Mouse (Mus musculus): ENCODE results near the gene Kcnt2. TPM values are rescaled to one million over a fixed set of nuclear protein-coding genes. Genes with fewer than 3 reads are reported as not detected.

The Kcnt2 gene
- total and polyA plus RNA-seq, 3 experiments: not detected

- Histone ChIP-seq H3K79me2 (replicated peaks; ENCODE audit: control insufficient read depth, extremely low read depth, insufficient read depth, poor library complexity, severe bottlenecking) (no peaks in the 10 kb centered on the region), H3K9me3 (replicated peaks; ENCODE audit: low read length) (peaks cover 4% of the 10 kb centered on the region), H3K27me3 (replicated peaks) (no peaks in the 10 kb centered on the region), H3K27ac (ENCODE audit: insufficient read depth, low read depth) (no peak overlapping the region), H3K36me3 (replicated peaks in 1 of 2; ENCODE audit: control insufficient read depth in 1 of 2, insufficient read depth in 1 of 2, low read length in 1 of 2) (no peaks in the 10 kb centered on the region), H3K9ac (ENCODE audit: insufficient read depth, low read depth) (no peak overlapping the region), H3K4me3 (replicated peaks in 1 of 3; ENCODE audit: low read depth in 2 of 3, low read length in 2 of 3, poor library complexity in 1 of 3) (no peak overlapping the region), H3K4me1 (ENCODE audit: control insufficient read depth in 1 of 2, insufficient read depth in 2 of 2) (no peaks in the 10 kb centered on the region), H3K4me2 (ENCODE audit: insufficient read depth, low read depth, poor library complexity, severe bottlenecking) (no peak overlapping the region)
- dilution Hi-C loops (cut with MboI; ENCODE audit: extremely low pct_ligation_motif_present, extremely low pct_unique_long_range_greater_than_20kb, low sequenced_read_pairs): no loop called here
- TF ChIP-seq PAX5 (IDR thresholded peaks at IDR 0.05; ENCODE audit: low read length): no peak
- TF ChIP-seq JUN (IDR thresholded peaks at IDR 0.05; ENCODE audit: insufficient read depth, low read depth, low read length): no peak
- no peak for TF ChIP-seq MAFK (IDR thresholded peaks at IDR 0.05; ENCODE audit: insufficient replicate concordance, low read length)
- TF ChIP-seq E2F4 (IDR thresholded peaks at IDR 0.05; ENCODE audit: insufficient replicate concordance, low read depth, low read length): no peak
- TF ChIP-seq RAD21 (IDR thresholded peaks at IDR 0.05; ENCODE audit: low read depth, low read length): no peak
- TF ChIP-seq BHLHE40 (IDR thresholded peaks at IDR 0.05; ENCODE audit: low read depth, low read length): no peak
- TF ChIP-seq NELFE (IDR thresholded peaks at IDR 0.05; ENCODE audit: low read depth, low read length): no peak
- no peak for TF ChIP-seq POLR2AphosphoS2 (IDR thresholded peaks at IDR 0.05; ENCODE audit: low read depth, low read length)
- no peak for TF ChIP-seq CHD1 (IDR thresholded peaks at IDR 0.05; ENCODE audit: low read depth, low read length)
- TF ChIP-seq MEF2A (IDR thresholded peaks at IDR 0.05; ENCODE audit: borderline replicate concordance, low read depth, low read length): no peak
- DNase-seq (ENCODE audit: extremely low read depth): no peak
- in situ Hi-C loops (cut with MboI; ENCODE audit: low pct_ligation_motif_present, low pct_unique_long_range_greater_than_20kb, low sequenced_read_pairs): no loop called here
Observed at GRCm38 (mm10) chr1:140432039-140432438, 186.1 kb downstream of the Kcnt2 start.

- TF ChIP-seq RCOR1 (conservative IDR thresholded peaks at IDR 0.05; ENCODE audit: low read depth, low read length): no peak
- TF ChIP-seq USF2 (conservative IDR thresholded peaks at IDR 0.05; ENCODE audit: low read depth, low read length): no peak
- H3K9ac ChIP-seq (ENCODE audit: insufficient read depth, low read depth): no peak overlapping the region
- H3K27ac ChIP-seq (ENCODE audit: insufficient read depth, low read depth): no peak overlapping the region
- H3K27me3 ChIP-seq (replicated peaks): no peaks in the 10 kb centered on the region
- no peaks in the 10 kb centered on the region for H3K36me3 ChIP-seq (replicated peaks in 1 of 2; ENCODE audit: control insufficient read depth in 1 of 2, insufficient read depth in 1 of 2, low read length in 1 of 2)
- no peak for DNase-seq (ENCODE audit: extremely low read depth)
- dilution Hi-C loops (cut with MboI; ENCODE audit: extremely low pct_ligation_motif_present, extremely low pct_unique_long_range_greater_than_20kb, low sequenced_read_pairs) (no loop called here), in situ Hi-C loops (cut with MboI; ENCODE audit: low pct_ligation_motif_present, low pct_unique_long_range_greater_than_20kb, low sequenced_read_pairs) (no loop called here)
- peaks cover 4% of the 10 kb centered on the region for H3K9me3 ChIP-seq (replicated peaks; ENCODE audit: low read length)
- H3K4me1 ChIP-seq (ENCODE audit: control insufficient read depth in 1 of 2, insufficient read depth in 2 of 2): no peaks in the 10 kb centered on the region
- H3K79me2 ChIP-seq (replicated peaks; ENCODE audit: control insufficient read depth, extremely low read depth, insufficient read depth, poor library complexity, severe bottlenecking): no peaks in the 10 kb centered on the region
- H3K4me2 ChIP-seq (ENCODE audit: insufficient read depth, low read depth, poor library complexity, severe bottlenecking): no peak overlapping the region
- no peak overlapping the region for H3K4me3 ChIP-seq (replicated peaks in 1 of 3; ENCODE audit: low read depth in 2 of 3, low read length in 2 of 3, poor library complexity in 1 of 3)
Observed at GRCm38 (mm10) chr1:140434791-140435190, 188.8 kb downstream of the Kcnt2 start.

- Histone ChIP-seq H3K27me3 (replicated peaks) (no peaks in the 10 kb centered on the region), H3K36me3 (replicated peaks in 1 of 2; ENCODE audit: control insufficient read depth in 1 of 2, insufficient read depth in 1 of 2, low read length in 1 of 2) (no peaks in the 10 kb centered on the region), H3K27ac (ENCODE audit: insufficient read depth, low read depth) (no peak overlapping the region), H3K4me3 (replicated peaks in 1 of 3; ENCODE audit: low read depth in 2 of 3, low read length in 2 of 3, poor library complexity in 1 of 3) (no peak overlapping the region), H3K79me2 (replicated peaks; ENCODE audit: control insufficient read depth, extremely low read depth, insufficient read depth, poor library complexity, severe bottlenecking) (no peaks in the 10 kb centered on the region), H3K9me3 (replicated peaks; ENCODE audit: low read length) (peaks cover 3% of the 10 kb centered on the region), H3K4me2 (ENCODE audit: insufficient read depth, low read depth, poor library complexity, severe bottlenecking) (no peak overlapping the region), H3K9ac (ENCODE audit: insufficient read depth, low read depth) (no peak overlapping the region), H3K4me1 (ENCODE audit: control insufficient read depth in 1 of 2, insufficient read depth in 2 of 2) (no peaks in the 10 kb centered on the region)
- in situ Hi-C loops (cut with MboI; ENCODE audit: low pct_ligation_motif_present, low pct_unique_long_range_greater_than_20kb, low sequenced_read_pairs) (no loop called here), dilution Hi-C loops (cut with MboI; ENCODE audit: extremely low pct_ligation_motif_present, extremely low pct_unique_long_range_greater_than_20kb, low sequenced_read_pairs) (no loop called here)
- no peak for DNase-seq (ENCODE audit: extremely low read depth)
- TF ChIP-seq ZC3H11A (IDR thresholded peaks at IDR 0.05; ENCODE audit: low read depth, low read length): no peak
- no peak for TF ChIP-seq IRF4 (IDR thresholded peaks at IDR 0.05; ENCODE audit: low read depth, low read length)
- no peak for TF ChIP-seq MEF2A (IDR thresholded peaks at IDR 0.05; ENCODE audit: borderline replicate concordance, low read depth, low read length)
- TF ChIP-seq HCFC1 (IDR thresholded peaks at IDR 0.05; ENCODE audit: low read depth, low read length): no peak
- no peak for TF ChIP-seq KAT2A (IDR thresholded peaks at IDR 0.05; ENCODE audit: insufficient replicate concordance, low read length)
- no peak for TF ChIP-seq POLR2AphosphoS2 (IDR thresholded peaks at IDR 0.05; ENCODE audit: low read depth, low read length)
- no peak for TF ChIP-seq MAFK (IDR thresholded peaks at IDR 0.05; ENCODE audit: insufficient replicate concordance, low read length)
- TF ChIP-seq ZNF384 (IDR thresholded peaks at IDR 0.05; ENCODE audit: low read depth, low read length): no peak
- TF ChIP-seq ZMIZ1 (IDR thresholded peaks at IDR 0.05; ENCODE audit: low read depth, low read length): no peak
- no peak for TF ChIP-seq TBP (conservative IDR thresholded peaks at IDR 0.05; ENCODE audit: low read depth, low read length)
- TF ChIP-seq GABPA (IDR thresholded peaks at IDR 0.05; ENCODE audit: insufficient replicate concordance, low read depth, low read length): no peak
- TF ChIP-seq RAD21 (IDR thresholded peaks at IDR 0.05; ENCODE audit: low read depth, low read length): no peak
- no peak for TF ChIP-seq NELFE (IDR thresholded peaks at IDR 0.05; ENCODE audit: low read depth, low read length)
- no peak for TF ChIP-seq SMC3 (IDR thresholded peaks at IDR 0.05; ENCODE audit: low read depth, low read length)
- no peak for TF ChIP-seq SIN3A (IDR thresholded peaks at IDR 0.05; ENCODE audit: low read length)
- no peak for TF ChIP-seq NRF1 (IDR thresholded peaks at IDR 0.05; ENCODE audit: low read depth, low read length)
- TF ChIP-seq CHD2 (IDR thresholded peaks at IDR 0.05; ENCODE audit: low read length): no peak
- no peak for TF ChIP-seq USF2 (conservative IDR thresholded peaks at IDR 0.05; ENCODE audit: low read depth, low read length)
- no peak for TF ChIP-seq PAX5 (IDR thresholded peaks at IDR 0.05; ENCODE audit: low read length)
Observed at GRCm38 (mm10) chr1:140438176-140438575, 192.2 kb downstream of the Kcnt2 start.

All from CH12.LX (cell line).